Mouse (Mus musculus) E14TG2a.4 (cell line): ENCODE measurements around the gene Gen1.

Source experiments
- CTCF ChIP-seq: conservative IDR thresholded peaks from 2 replicates; pipeline ENCODE4 v1.5.1; 2014; ENCODE audit warnings: low read length
- NANOG ChIP-seq: IDR thresholded peaks from 2 replicates; pipeline ENCODE4 v1.6.1; 2014; ENCODE audit warnings: borderline replicate concordance, low read length, mixed read lengths

DNA sequence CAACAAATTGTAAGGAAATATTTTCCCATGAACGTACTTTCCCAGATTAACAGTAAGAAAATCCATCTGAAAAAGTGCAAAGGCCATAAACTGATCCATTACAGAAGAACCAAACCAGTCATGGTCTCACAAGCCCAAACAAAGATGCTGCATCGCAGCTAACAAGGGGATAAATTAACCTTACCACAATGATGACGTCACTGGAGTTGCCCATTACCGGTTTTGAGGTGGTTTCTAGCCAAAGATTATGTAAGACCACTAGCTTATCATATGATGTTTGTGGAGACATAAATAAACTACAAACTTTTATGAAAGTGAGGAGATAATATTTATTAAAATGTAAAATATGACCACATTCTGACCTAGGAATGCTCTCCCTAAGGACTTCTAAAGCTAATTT is 59.3 kb downstream of the Gen1 start:
- TF ChIP-seq CTCF (no peak), NANOG (no peak)
